Mouse (Mus musculus) mouse embryonic stem cell (cell line): ENCODE measurements around the gene Grm7.

Source experiments
- in situ Hi-C, 2 experiments: fragments of 300-500 bp; cut with MboI; formaldehyde crosslinking; loops; 1 replicate in 1 of 2; 3 replicates in 1 of 2; pipeline ENCODE4 v1.14.3; 2019 to 2020; ENCODE audit warnings: low sequenced_read_pairs in 2 of 2, low pct_unique_long_range_greater_than_20kb in 1 of 2, mixed read lengths in 1 of 2; ENCODE audit not compliant: unreplicated experiment in 1 of 2

The Grm7 gene

GRCm38 (mm10) chr6:111487556-111487955 lies 842.2 kb downstream of the Grm7 start:
- in situ Hi-C loops, result no loop called here

DNA sequence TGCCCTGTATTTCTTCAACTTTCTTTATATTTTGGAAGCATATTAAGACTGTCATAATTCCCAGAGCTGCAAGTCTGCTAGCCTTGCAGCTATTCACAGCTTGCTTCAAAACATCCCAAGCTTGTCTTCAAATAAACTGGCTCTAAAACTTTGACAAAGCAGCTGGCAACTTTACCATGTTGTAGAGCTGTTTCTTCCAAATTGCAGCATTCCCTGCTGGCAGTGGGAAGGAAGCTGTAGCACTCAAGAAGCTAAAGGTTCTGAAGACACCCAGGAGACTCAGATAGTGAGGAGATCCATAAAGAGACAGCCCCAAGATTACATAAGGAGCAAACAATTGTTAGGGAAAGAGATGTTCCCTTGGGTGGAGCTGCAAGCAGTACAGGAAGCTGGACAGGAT lies 846.8 kb downstream of the Grm7 start:
- in situ Hi-C loops, result no loop called here

DNA sequence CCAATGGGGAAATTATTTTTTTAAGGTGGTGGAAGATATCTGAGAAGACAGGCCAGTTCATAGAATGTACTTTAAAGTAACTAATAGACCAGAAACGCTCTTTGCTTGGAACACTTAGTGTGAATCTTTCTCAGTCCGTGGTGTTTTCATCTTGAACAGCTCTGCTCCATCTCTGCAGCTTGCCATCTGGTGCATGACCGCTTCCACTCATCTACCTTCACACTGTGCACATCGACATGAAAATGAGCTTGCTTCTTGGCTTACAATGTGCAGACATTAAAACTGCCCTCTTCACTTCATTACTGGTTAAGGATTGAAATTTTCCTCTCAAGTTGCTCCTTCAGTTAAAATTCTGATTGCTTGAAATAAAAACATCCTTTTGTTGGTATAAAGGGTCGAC lies 854.2 kb downstream of the Grm7 start:
- in situ Hi-C loops, result no loop called here

- in situ Hi-C loops, result no loop called here
These were observed 865.5 kb downstream of the Grm7 start for GRCm38 (mm10) chr6:111510768-111511459.

DNA sequence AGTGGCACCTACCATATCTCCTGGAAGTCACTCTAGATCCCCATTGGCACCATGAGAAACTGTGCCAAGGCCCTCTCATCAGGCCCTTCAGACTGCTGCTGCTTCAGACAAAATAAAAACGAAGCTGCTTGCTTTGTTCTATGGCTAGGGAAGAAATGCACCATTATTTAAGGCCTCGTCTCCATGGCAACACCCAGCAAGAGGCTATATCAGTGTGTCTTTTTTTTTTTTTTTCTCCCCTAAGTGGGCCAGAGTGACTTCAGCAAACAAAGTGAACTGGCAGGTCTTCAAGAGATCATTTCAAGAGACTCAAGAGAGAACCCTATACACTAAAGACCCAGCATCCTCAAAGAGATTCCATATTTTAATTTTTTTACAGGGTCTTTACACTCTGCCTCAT lies 867.0 kb downstream of the Grm7 start:
- in situ Hi-C loops, result no loop called here

DNA sequence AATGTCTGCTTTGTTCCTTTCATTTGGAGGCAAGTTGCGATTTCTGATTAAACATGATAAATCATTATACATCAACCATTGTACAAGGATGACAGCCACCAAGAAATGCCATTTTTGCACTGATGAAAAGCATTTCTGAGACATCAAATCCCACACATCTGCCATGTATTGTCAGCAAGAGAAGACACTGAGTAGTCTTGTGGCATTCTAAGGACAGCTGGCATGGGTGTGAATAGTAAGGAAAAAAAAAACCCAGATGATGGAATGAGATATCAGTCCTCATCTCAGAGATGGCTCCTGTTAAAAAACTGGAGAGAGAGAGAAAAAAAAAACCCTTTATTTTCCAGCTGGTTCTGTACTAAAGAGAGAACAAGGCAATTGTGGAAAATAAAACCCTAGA lies 875.8 kb downstream of the Grm7 start:
- in situ Hi-C loops, result no loop called here

GRCm38 (mm10) chr6:111522122-111522521 lies 876.7 kb downstream of the Grm7 start:
- in situ Hi-C loops, result no loop called here

DNA sequence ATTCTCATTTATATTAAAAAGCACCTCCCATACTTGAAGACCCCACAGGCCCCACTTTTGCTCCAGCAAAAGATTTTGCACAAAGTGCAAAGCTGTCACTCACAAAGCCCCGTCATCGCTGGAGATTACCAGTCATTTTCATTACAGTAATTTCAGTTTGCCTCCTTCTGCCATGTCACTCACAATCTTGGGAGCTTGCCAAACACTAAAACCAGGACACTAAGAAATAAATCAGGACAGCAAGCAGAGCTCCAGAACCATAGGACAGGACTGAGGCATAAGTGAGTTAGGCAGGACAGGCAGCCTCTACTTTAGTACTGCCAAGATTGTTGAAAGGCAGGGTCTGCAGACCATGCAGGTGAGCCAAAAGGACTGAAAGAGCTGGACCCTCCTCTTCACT lies 884.6 kb downstream of the Grm7 start:
- in situ Hi-C loops, result no loop called here

DNA sequence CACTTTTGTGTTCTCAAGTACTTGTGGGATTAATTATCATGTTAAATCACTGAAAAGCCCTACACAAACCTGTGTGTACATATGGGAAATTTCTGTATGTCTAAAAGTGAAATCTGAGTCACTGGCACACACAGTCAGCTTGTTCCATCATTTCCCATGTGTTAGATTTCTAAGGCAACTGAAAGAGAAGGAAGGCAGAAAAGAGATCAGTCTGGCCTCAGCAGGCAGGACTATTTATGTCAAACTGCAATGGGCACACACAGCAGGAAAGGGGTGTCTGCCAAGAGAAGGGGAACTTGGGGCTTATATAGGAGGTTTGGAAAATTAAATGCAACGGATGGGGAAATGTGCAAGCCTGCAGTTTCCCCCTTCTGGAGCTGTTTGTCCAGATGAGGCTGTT lies 913.2 kb downstream of the Grm7 start:
- in situ Hi-C loops, result no loop called here

GRCm38 (mm10) chr6:111559459-111559858 lies 914.1 kb downstream of the Grm7 start:
- in situ Hi-C loops, result no loop called here

DNA sequence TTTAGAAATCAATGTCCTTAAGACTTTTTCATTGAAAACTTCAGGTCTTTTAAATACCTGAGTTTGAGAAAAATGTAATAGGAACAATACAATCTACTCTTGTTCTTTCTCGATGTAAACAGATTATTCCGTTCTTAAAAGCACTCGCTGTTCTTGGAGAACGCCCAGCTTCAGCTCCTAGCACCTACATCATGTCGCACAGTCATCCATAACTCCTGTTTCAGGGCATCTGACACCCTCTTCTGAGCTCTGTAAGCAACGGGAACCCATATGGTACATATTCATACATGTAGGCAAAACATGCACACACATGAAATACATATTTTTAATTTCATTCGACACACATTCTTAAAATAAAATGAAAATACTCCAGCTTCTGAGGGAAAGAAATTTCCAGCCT lies 916.0 kb downstream of the Grm7 start:
- in situ Hi-C loops, result no loop called here

- in situ Hi-C loops, result no loop called here
These were observed 926.2 kb downstream of the Grm7 start for GRCm38 (mm10) chr6:111571471-111572088.

DNA sequence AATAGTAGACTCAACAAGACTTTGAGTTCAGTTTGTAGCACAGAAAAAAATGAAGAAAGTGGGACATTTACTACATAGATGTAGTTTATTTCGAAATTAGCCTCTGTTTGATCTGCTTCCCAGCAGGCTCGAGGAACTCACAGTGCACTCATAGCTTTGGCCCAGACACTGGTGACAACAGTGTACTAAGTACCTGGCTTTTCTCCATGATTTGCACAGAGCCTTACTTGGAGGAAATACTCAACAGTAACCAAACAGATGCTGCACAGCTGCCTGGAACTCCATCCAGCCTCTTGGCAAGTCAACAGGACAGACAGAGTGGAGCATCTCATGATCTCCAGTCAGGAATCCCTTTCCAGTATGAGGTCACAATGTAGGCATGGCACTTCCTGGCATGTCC lies 939.5 kb downstream of the Grm7 start:
- in situ Hi-C loops, result no loop called here

DNA sequence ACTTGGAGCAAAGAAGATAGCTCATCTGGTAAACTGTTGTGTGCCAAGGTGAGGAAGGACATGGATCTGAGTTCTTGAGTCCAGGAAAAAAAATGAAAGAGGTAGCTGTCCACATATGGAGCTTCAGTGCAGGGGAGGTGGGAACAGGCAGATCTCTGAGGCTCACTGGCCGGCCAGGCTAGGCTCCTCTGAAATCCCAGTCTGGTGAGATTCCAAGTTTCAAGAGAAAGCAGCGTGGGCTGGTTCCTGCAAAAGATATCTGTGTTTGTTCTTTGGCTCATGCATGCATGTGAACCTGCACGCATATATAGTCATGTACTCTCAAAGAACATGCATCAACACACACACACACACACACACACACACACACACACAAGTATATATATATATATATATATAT lies 942.2 kb downstream of the Grm7 start:
- in situ Hi-C loops, result no loop called here

GRCm38 (mm10) chr6:111601892-111602654 lies 956.7 kb downstream of the Grm7 start:
- in situ Hi-C loops, result no loop called here

DNA sequence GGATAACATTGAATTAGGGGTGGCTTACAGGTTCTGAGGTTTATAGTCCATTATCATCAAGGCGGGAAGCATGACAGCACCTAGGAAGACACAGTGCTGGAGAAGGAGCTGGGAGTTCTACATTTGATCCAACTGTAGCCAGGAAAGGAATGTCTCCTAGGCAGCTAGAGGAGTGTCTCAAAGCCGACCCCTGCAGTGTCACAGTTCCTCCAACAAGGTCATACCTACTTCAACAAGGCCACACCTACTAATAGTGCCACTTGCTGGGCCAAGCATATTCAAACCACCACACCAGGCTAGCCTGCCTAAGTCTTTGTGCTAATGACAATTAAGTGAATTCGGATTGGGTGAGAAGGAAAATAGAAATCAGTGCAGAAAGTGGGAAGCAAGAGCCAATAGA lies 965.0 kb downstream of the Grm7 start:
- in situ Hi-C loops, result no loop called here

- in situ Hi-C loops, result no loop called here
These were observed 968.5 kb downstream of the Grm7 start for GRCm38 (mm10) chr6:111613834-111614233.
